Mouse (Mus musculus): ENCODE measurements around the gene E330021D16Rik. TPM values are rescaled to one million over a fixed set of nuclear protein-coding genes. Genes with fewer than 3 reads are reported as not detected.

Gene E330021D16Rik
- total RNA-seq, 2 experiments from 2014 or later, result 0.73 TPM; not detected in 1

Other genes with a start within 250 kb of the E330021D16Rik start
- 1 to 10 TPM in 1 of 2 experiments, under 1 TPM in 1; 0.25 to 2.3 TPM for gene Grin2b, start 242.1 kb downstream of the E330021D16Rik start, total RNA-seq (2021)
- not detected for gene Gm8994, start 88.0 kb downstream of the E330021D16Rik start, total RNA-seq (2021)
- 100 to 1,000 TPM; 119 to 123 TPM for gene Atf7ip, start 90.6 kb upstream of the E330021D16Rik start, total RNA-seq (2021)
- 10 to 100 TPM; 36.6 to 51.5 TPM for gene Plbd1, start 246.4 kb upstream of the E330021D16Rik start, total RNA-seq (2021)

All from adrenal gland, postnatal 4 days (tissue).